Mouse (Mus musculus) thymus, adult 2 months (tissue): ENCODE results near the gene Zfp382. TPM values are rescaled to one million over a fixed set of nuclear protein-coding genes. Genes with fewer than 3 reads are reported as not detected.
A peak's percentile ranks its signal among the peaks of the same experiment; 100 is the strongest.

Experiments used
- DNase-seq: peaks from one replicate; pipeline ENCODE4 v3.0.0; 2021
- H3K27ac ChIP-seq: fragments of 200-500 bp; 2 replicates; pipeline ENCODE4 v1.5.1; 2012; ENCODE audit warnings: low read length, control low read depth; ENCODE audit not compliant: control insufficient read depth, insufficient read depth
- H3K27me3 ChIP-seq: fragments of 200-500 bp; 2 replicates; pipeline ENCODE4 v1.6.1; 2012; ENCODE audit warnings: mild to moderate bottlenecking, low read length, moderate library complexity, mixed read lengths; ENCODE audit not compliant: control insufficient read depth, insufficient read depth
- H3K36me3 ChIP-seq: fragments of 200-500 bp; 2 replicates; pipeline ENCODE4 v1.6.1; 2012; ENCODE audit warnings: mild to moderate bottlenecking, low read length, moderate library complexity; ENCODE audit not compliant: control insufficient read depth, insufficient read depth
- H3K4me1 ChIP-seq: fragments of 200-500 bp; replicated peaks from 2 replicates; pipeline ENCODE4 v1.6.1; 2012; ENCODE audit warnings: low read length; ENCODE audit not compliant: control insufficient read depth, insufficient read depth
- H3K4me3 ChIP-seq: fragments of 200-500 bp; 2 replicates; pipeline ENCODE4 v1.5.1; 2012; ENCODE audit warnings: mild to moderate bottlenecking, low read length, control low read depth, moderate library complexity; ENCODE audit not compliant: control insufficient read depth, insufficient read depth
- CTCF ChIP-seq: fragments of 200-500 bp; IDR thresholded peaks from 2 replicates; pipeline ENCODE4 v1.5.1; 2012; ENCODE audit warnings: mild to moderate bottlenecking, control low read depth, low read length, moderate library complexity, borderline replicate concordance; ENCODE audit not compliant: control insufficient read depth, poor library complexity, insufficient read depth; ENCODE audit errors: extremely low read depth
- POLR2A ChIP-seq: fragments of 200-500 bp; IDR thresholded peaks from 2 replicates; pipeline ENCODE4 v1.6.1; 2012; ENCODE audit warnings: mild to moderate bottlenecking, low read length, control low read depth, moderate library complexity; ENCODE audit not compliant: control insufficient read depth, poor library complexity, insufficient read depth; ENCODE audit errors: extremely low read depth
- WGBS: fragments of 180-500 bp; shearing (Covaris S2); methylation state at CpG from one replicate; pipeline ENCODE4 v1.1.7; 2018; 5-methylcytosine and 5-hydroxymethylcytosine counted together
- polyA plus RNA-seq: library from polyadenylated mRNA; depleted of rRNA; stranded (reverse); fragments of >200 nt; gene quantifications from 2 replicates; pipeline ENCODE4 v1.2.3, GENCODE M21; 2012; rRNA removed

Gene Zfp382
- polyA plus RNA-seq, 1 experiment: 5.4 TPM

DNA sequence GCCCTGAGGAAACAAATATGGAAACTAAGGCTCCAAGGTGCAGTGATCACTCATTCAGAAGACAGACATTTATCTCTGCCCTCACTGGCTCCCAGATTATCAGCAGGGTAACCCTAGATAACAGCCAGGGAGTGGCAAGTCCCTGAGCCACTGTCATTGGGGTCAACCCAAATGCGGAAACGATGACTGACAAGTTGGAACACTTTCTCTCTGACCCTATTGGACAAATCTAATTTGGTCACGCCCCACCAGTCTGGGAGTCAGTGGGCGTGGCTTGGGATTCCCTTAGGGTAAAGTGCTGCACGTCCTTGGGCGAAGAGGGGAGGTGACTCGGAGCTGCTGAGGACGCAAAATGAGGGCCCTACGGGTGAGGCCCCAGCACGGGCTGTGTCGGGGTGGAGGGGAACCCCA lies 62.1 kb downstream of the Zfp382 start, which contains the start of gene Cox7a1:
Gene Cox7a1, plus strand, starts transcription at position 266 of the 411 bp plus-strand sequence.
- Histone ChIP-seq H3K27me3 (no peaks in the 10 kb centered on the region), H3K4me3 (peak within 1 kb of the TSS; percentile 29), H3K36me3 (peaks cover 16% of the 10 kb centered on the region), H3K4me1 (peaks cover 7% of the 10 kb centered on the region; the same call in 1 of the 2 replicates), H3K27ac (no peak within 1 kb of the TSS)
- 2% methylated on average over 11 of the region's 11 CpGs for WGBS
- peak; percentile 89 for DNase-seq
- no peak for TF ChIP-seq CTCF
- TF ChIP-seq POLR2A: peak; percentile 31; the same call in 1 of the 2 replicates

Other genes starting within 250 kb of the Zfp382 start
- gene Zfp27, start 215.4 kb upstream of the Zfp382 start, polyA plus RNA-seq: 2.5 and 3.5 TPM in 2 replicates
- 0.36 and 0.63 TPM in 2 replicates for gene Zfp383, start 213.7 kb upstream of the Zfp382 start, polyA plus RNA-seq
- gene Zfp74, start 167.9 kb upstream of the Zfp382 start, polyA plus RNA-seq: 11.8 and 12.3 TPM in 2 replicates
- gene Zfp568, start 138.0 kb upstream of the Zfp382 start, polyA plus RNA-seq: 4.4 and 4.6 TPM in 2 replicates
- gene Zfp14, start 70.6 kb upstream of the Zfp382 start, polyA plus RNA-seq: 2.2 and 3.3 TPM in 2 replicates
- 1.5 and 1.7 TPM in 2 replicates for gene Zfp82, start 49.0 kb upstream of the Zfp382 start, polyA plus RNA-seq
- gene Gm26920, start 31.5 kb upstream of the Zfp382 start, polyA plus RNA-seq: not detected in 2 replicates
- gene Zfp566, start 31.4 kb upstream of the Zfp382 start, polyA plus RNA-seq: 4.4 and 6.8 TPM in 2 replicates
- gene Zfp260, start 27.2 kb upstream of the Zfp382 start, polyA plus RNA-seq: 30.6 and 36.4 TPM in 2 replicates
- gene Zfp146, start 47.8 kb downstream of the Zfp382 start, polyA plus RNA-seq: 16.8 and 18.6 TPM in 2 replicates
- 28.1 and 85.8 TPM in 2 replicates for gene Cox7a1, start 62.2 kb downstream of the Zfp382 start, polyA plus RNA-seq
- gene Capns1, start 76.9 kb downstream of the Zfp382 start, polyA plus RNA-seq: 565 and 739 TPM in 2 replicates
- 131 and 157 TPM in 2 replicates for gene Polr2i, start 110.0 kb downstream of the Zfp382 start, polyA plus RNA-seq
- 42.4 and 47.1 TPM in 2 replicates for gene Tbcb, start 110.3 kb downstream of the Zfp382 start, polyA plus RNA-seq
- gene Ovol3, start 113.8 kb downstream of the Zfp382 start, polyA plus RNA-seq: 0.66 and 1.4 TPM in 2 replicates
- 0.17 and 0.26 TPM in 2 replicates for gene Thap8, start 158.2 kb downstream of the Zfp382 start, polyA plus RNA-seq
- gene Wdr62, start 158.5 kb downstream of the Zfp382 start, polyA plus RNA-seq: 54.1 and 66.9 TPM in 2 replicates
- gene Clip3, start 169.8 kb downstream of the Zfp382 start, polyA plus RNA-seq: 2.9 and 3.3 TPM in 2 replicates
- 159 and 192 TPM in 2 replicates for gene Alkbh6, start 186.8 kb downstream of the Zfp382 start, polyA plus RNA-seq
- gene Syne4, start 192.9 kb downstream of the Zfp382 start, polyA plus RNA-seq: 15.4 and 16.8 TPM in 2 replicates
- gene E130208F15Rik, start 199.8 kb downstream of the Zfp382 start, polyA plus RNA-seq: 0.74 and 0.93 TPM in 2 replicates
- gene Sdhaf1, start 202.0 kb downstream of the Zfp382 start, polyA plus RNA-seq: 26.9 and 31.7 TPM in 2 replicates
- 0.78 and 1.1 TPM in 2 replicates for gene Lrfn3, start 240.8 kb downstream of the Zfp382 start, polyA plus RNA-seq